Mouse (Mus musculus) right cerebral cortex, postnatal 14 days (tissue): ENCODE measurements around the gene Gas8.
"Not testable (repeated sequence)": the region's sequence is repeated elsewhere in the genome, so short reads cannot be mapped to it uniquely, and the experiment has no call there.

Experiments
- DNase-seq: peaks from one replicate; pipeline ENCODE4 v3.0.0; 2022

The Gas8 gene

DNA sequence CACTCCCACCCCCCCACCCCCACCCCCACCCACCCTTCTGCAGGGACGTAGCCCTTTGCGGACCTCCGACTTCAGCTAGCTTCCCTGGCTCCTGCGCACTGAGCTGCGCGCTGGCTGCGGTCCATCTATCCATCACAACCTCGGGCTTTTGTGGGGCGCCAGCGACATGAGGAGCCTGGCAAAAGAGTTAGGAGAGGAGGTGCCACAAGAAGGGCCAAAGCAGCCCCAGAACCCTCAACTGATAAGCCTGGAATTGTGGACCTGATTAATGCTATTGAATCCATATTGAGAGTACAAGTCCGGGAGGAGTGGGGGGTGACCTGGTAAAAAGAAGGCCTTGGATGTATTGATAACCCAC is 3.1 kb upstream of the Gas8 start:
- DNase-seq = no peak

DNA sequence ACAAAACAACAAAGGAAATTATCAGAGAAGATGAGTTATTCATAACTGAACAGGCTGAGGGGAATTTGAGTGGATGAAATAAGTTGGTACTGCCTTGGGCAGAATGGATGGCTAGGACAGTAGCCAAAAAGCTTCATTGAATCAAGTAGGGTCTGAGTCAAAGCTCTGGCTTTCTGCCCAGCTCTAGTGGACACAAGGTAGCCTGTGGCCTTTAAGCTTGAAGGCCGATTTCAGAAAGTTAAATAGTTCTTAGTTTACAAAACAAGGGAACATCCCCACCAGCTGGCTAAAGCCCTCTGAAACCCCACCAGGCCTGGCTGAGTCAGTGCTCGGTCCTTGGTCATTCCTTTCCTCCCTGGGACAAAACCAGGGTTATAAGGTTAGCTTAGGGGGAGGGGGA is 2.0 kb upstream of the Gas8 start:
- no peak for DNase-seq

DNA sequence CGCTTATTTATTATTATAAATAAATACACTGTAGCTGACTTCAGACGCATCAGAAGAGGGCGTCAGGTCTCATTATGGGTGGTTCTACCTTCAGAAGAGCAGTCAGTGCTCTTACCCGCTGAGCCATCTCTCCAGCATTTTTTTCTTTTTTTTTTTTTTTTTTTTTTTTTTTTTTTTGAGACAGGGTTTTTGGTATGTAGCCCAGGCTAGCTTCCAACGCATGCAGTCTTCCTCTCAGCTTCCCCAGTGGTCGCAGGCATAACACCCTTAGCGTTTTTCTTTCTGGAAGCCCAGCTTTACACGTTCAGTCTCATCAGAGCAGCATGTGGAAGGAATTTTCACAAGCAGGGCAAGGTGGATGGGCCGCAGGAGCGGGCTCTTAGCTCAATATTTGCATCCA is 462 bp upstream of the Gas8 start:
- DNase-seq = no peak

DNA sequence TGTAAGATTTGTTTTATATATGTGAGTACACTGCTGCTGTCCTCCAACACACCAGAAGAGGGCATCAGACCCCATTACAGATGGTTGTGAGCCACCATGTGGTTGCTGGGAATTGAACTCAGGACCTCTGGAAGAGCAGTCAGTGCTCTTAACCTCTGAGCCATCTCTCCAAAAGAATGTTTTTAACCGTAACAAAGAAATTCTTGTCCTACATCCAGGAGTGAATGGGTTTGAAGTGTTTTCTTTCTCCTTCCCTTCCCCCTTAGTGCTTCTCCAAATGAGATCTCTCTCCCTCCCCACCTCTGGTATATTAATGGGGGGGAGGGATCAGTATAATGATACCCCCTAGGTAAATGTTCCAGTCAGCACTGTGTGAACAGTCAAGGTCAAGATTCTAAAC is 1.4 kb downstream of the Gas8 start:
- not testable (repeated sequence) for DNase-seq

DNA sequence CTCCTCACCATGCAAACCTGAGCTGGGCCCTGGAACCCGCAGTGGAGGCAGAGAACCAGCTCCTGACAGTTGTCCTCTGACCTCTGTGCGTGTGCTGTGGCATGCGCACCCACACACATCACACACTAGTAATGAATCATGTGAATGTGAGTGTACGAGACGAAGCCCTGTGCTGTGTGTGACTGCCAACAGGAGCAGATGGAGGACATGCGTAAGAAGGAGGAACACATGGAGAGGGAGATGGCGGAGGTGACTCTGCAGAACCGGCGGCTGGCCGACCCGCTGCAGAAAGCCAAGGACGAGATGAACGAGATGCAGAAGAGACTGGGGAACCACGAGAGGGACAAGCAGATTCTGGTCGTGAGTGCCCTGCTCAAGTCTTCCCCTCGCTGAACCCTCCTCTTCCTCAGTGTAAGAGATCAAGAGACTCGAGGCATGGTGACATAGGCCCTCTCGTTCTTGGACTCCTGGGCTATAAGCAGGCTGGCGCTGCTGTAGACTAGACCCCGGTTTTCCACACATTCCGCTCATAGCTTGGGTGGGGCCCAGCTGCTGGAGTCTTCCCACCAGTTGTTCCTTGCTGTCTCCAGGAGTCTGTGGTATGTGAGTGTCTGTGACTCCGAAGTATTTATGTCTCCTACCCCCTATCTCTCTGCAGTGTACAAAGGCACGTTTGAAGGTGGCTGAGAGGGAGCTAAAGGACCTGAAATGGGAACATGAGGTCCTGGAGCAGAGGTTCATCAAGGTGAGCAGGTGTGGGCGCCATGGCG is 9.3 kb downstream of the Gas8 start:
- no peak for DNase-seq

DNA sequence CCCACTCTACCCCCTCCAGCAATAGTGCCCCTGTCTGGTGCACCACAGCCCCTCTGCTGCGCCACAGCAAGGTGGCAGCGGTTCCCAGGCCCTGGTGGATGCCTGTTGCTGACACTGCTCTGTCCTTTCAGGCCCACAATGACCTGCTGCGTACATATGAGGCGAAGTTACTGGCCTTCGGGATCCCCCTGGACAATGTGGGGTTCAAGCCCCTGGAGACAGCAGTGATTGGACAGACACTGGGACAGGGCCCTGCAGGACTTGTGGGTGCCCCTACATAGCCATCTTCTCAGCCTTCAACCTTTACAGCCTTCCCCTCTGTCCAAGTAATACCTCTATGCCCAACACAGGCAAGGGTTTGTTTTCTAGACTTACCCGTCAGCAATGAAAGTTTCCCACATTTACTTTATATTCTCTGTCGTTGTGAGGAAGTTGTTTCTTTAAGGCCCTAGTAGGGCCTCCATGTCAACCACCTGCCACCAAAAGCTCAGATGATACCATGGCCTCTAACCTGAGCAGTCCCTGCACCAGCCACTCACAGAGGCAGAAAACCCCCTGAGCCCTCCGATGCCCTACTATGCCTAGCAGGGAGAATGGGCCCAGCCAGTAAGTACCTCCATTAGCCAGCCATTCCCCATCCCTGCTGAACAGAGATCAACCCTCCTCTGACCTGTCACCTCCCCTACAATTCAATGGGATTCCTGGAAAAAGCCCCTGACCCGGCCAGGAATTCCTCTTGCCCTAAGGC is 17.8 kb downstream of the Gas8 start:
- no peak for DNase-seq

DNA sequence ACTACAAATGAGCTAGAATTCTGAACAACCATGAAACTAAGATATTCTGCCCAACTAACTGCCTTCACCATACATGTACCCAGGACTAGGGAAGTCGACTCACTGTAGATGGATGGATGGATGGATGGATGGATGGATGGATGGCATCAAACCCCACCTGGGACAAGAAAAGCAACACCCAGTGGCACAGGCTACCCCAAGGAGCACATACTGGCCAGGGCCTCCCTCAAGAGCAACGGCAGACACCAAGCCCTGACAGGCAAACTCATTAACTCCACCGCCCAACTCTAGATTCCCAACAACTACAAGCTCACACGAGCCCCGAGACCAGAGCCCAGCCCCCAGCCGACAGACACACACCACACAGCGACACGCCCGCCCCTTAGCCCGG is 18.4 kb downstream of the Gas8 start:
- DNase-seq = no peak

DNA sequence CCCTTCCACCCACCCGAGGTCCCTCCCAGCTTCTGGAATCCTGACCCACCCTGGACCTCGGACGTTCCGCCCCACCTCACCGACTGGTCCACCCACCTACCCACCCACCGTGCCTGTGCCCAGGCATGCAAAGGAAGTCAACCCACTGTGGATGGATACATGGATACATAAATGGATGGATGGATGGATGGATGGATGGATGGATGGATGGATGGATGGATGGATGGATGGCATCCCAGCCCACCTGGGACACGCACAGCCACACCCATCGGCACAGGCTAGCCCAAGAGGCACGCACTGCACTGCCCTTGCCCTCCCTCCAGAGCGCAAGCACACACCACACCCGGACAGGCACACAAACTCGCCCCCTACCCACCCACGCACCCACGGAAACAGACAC is 19.0 kb downstream of the Gas8 start:
- DNase-seq = not testable (repeated sequence)

DNA sequence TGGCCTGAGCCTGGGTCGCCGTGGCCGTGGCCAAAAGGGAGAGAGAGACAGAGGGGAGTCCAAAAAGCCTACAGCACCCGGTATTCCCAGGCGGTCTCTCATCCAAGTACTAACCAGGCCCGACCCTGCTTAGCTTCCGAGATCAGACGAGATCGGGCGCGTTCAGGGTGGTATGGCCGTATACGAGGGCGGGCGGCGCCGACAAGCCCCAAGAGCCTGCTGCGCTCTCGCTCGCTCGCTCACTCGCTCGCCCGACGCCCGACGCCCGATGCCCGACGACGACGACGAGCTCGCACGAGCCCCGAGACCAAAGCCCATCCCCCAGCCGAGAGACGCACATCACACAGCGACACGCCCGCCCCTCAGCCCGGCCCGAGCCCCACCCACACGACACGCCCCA is 45.6 kb downstream of the Gas8 start:
- not testable (repeated sequence) for DNase-seq

DNA sequence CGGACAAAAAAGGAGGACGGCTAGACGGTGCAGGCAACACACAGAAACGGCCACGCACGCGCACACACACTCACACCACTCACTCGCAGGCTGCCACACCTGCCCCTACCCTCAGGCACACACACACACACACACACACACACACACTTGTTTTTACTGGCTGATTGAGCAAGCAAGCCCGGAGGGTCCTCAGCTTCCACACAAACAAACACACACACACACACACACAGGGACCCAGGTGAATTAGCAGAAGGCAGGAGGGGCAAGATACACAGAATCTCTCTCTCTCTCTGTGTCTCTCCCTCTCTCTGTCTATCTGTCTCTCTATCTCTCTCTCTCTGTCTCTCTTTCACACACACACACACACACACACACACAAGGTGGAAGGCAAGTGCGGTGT is 56.8 kb downstream of the Gas8 start:
- DNase-seq = peak; percentile 5
